Mouse (Mus musculus) embryonic fibroblast, embryonic 13.5 days (primary cell): ENCODE results near the gene Olfr288. TPM values are rescaled to one million over a fixed set of nuclear protein-coding genes. Genes with fewer than 3 reads are reported as not detected.

Experiments
- H3K27ac ChIP-seq: 2 replicates; pipeline ENCODE4 v1.5.1; 2012; ENCODE audit warnings: low read length, control low read depth, inconsistent platforms; ENCODE audit not compliant: insufficient read depth
- H3K4me1 ChIP-seq: 2 replicates; pipeline ENCODE4 v1.6.1; 2011; ENCODE audit warnings: low read length; ENCODE audit not compliant: control insufficient read depth, insufficient read depth
- H3K4me3 ChIP-seq: 2 replicates; pipeline ENCODE4 v1.5.1; 2011; ENCODE audit warnings: mild to moderate bottlenecking, control low read depth, low read length; ENCODE audit not compliant: insufficient read depth
- CTCF ChIP-seq: IDR thresholded peaks from 2 replicates; pipeline ENCODE4 v1.5.1; 2011; ENCODE audit warnings: mild to moderate bottlenecking, control low read depth, low read length, moderate library complexity, borderline replicate concordance; ENCODE audit not compliant: insufficient read depth
- POLR2A ChIP-seq: IDR thresholded peaks from 2 replicates; pipeline ENCODE4 v1.6.1; 2011; ENCODE audit warnings: low read depth, mild to moderate bottlenecking, control low read depth, low read length, moderate library complexity
- polyA plus RNA-seq: library from polyadenylated mRNA; stranded (reverse); fragments of >200 nt; gene quantifications from 2 replicates; pipeline ENCODE4 v1.2.4, GENCODE M21; 2011; ENCODE audit warnings: low read depth; ENCODE audit not compliant: missing spikeins, insufficient read length

Olfr288 gene
- polyA plus RNA-seq, 1 experiment, result not detected

- TF ChIP-seq POLR2A, result no peak
- H3K4me1 ChIP-seq, result peaks cover 5% of the 10 kb centered on the region; the same call in 1 of the 2 replicates
These were observed 13.3 kb downstream of the Olfr288 start for GRCm38 (mm10) chr15:98181856-98182570.

DNA sequence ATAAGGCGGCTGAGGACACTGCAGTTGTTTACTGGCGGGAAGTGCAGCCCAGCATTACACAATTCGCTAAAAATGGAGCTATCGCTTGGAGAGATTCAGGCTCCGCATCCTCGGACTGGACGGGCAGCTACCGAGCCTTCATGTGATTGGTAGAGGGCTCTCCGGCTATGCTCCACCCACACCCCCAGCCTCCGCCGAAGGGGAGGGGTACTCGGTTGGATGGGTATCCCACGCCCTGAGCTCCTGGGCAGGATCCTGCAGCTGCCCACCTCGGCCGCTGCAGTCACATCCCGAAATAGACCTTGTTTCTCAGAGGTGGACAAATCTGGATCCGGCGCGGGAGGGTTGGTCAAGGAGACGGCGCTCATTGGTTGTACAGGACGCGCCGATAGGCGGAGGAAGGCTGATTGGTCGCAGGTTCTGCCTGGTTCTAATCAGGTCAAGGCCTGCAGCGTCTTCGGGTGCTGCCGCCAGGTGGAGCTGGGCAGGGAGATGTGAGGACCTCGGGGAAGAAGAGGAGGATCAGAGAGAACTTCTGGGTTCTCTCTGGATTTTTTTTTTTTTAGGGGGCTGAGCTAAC lies 14.1 kb downstream of the Olfr288 start:
- TF ChIP-seq CTCF (peak; percentile 80), POLR2A (no peak; the same call in 1 of the 2 replicates)
- Histone ChIP-seq H3K27ac (no peak overlapping the region), H3K4me3 (peak overlapping the region; percentile 49), H3K4me1 (peaks cover 5% of the 10 kb centered on the region; the same call in 1 of the 2 replicates)

More at GRCm38 (mm10) chr15:98181856-98182570, 13.3 kb downstream of the Olfr288 start:
- H3K4me3 ChIP-seq, result no peak overlapping the region
- no peak overlapping the region for H3K27ac ChIP-seq

- Histone ChIP-seq H3K27ac (no peak overlapping the region), H3K4me3 (peak overlapping the region; percentile 49), H3K4me1 (peaks cover 5% of the 10 kb centered on the region; the same call in 1 of the 2 replicates)
- TF ChIP-seq POLR2A, result no peak
- no peak for TF ChIP-seq CTCF
These were observed 14.7 kb downstream of the Olfr288 start for GRCm38 (mm10) chr15:98180567-98181131.

DNA sequence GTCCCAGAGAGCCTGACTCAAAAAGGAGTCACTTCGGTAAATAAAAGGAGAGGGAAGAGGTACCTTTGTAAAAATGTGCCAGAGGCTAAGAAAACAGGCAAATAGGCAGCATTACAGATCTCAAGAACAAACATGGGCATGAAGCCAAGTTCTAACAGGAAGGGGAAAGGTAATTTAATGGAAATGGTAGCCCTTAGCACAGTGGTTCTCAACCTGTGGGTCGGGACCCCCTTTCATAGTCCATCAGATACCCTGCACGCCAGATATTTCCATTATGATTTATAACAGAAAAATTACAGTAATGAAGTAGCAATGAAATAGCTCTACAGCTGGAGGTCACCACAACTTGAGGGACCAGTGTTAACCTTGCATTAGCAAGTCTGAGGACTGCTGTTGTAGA lies 18.0 kb downstream of the Olfr288 start:
- TF ChIP-seq CTCF (no peak), POLR2A (no peak)
- Histone ChIP-seq H3K27ac (no peak overlapping the region), H3K4me1 (peaks cover 5% of the 10 kb centered on the region; the same call in 1 of the 2 replicates), H3K4me3 (no peak overlapping the region)

DNA sequence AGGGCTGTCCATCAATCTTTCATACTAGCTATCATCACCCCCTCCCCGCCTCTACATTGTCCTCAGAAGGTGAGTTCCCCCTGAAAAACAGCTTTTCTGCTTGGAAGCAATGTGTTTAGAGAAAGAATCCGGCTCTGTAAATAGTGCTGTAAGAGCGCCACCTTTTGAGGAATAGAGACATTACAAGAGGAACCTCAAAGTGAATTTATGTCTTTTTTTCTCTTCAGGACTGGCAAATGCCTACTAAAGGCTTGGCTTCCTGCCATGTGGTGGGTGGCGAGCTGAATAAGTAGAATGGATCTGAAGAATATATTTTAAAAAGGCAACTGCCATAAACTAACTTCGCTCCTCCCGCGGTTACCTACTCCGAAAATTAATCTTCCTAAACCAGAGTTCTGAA lies 21.5 kb downstream of the Olfr288 start:
- Histone ChIP-seq H3K4me1 (no peaks in the 10 kb centered on the region), H3K4me3 (no peak overlapping the region), H3K27ac (no peak overlapping the region)
- TF ChIP-seq POLR2A (no peak), CTCF (no peak)

GRCm38 (mm10) chr15:98172113-98172512 lies 23.2 kb downstream of the Olfr288 start:
- H3K27ac ChIP-seq, result no peak overlapping the region
- H3K4me1 ChIP-seq, result no peaks in the 10 kb centered on the region
- H3K4me3 ChIP-seq, result no peak overlapping the region
- TF ChIP-seq CTCF (no peak), POLR2A (no peak)

- no peak overlapping the region for H3K27ac ChIP-seq
- H3K4me3 ChIP-seq, result no peak overlapping the region
- TF ChIP-seq POLR2A (no peak), CTCF (no peak)
- no peaks in the 10 kb centered on the region for H3K4me1 ChIP-seq
These were observed 24.4 kb downstream of the Olfr288 start for GRCm38 (mm10) chr15:98170917-98171316.

DNA sequence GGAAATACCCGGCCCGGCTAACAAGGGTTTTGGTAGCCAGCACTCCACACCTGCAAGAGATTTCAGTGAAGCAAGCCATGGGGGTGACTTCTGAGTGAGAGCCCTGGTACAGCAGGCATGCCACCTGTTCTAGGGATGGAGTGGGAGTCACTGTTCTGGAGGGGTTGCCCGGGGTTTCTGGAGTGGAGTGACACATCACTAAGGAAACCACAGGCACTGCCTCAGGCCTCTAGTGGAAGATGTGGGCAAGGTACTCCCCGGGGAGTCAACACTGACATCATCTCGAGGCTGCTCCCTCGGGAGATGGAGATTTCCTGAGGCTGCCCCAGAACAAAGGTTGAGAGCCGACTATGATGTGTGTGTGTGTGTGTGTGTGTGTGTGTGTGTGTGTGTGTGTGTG lies 25.0 kb downstream of the Olfr288 start:
- Histone ChIP-seq H3K4me1 (no peaks in the 10 kb centered on the region), H3K27ac (no peak overlapping the region), H3K4me3 (no peak overlapping the region)
- TF ChIP-seq CTCF, result no peak
- no peak for TF ChIP-seq POLR2A

DNA sequence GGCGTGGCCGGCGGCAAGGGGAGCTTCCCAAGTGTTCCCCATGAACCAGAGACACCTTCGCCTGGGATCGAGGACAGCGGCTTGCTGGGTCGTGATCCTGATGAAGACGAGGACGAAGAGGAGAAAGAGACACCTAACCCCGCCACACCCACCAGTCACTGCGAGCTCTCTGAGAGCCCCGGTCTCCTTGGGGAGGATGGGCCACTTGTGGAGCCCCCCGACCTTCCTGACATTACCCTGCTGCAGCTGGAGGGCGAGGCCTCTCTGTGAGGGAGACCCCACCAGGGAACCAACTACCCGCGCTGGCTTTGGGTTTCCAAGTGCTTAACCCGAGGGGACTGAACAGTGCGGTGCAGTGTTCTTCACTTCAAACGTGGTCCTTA lies 26.7 kb downstream of the Olfr288 start:
- Histone ChIP-seq H3K4me3 (no peak overlapping the region), H3K4me1 (no peaks in the 10 kb centered on the region), H3K27ac (no peak overlapping the region)
- TF ChIP-seq CTCF (no peak), POLR2A (no peak)
